Mouse (Mus musculus) adrenal gland, adult 18-20 months (tissue): ENCODE measurements around the gene Fance. TPM values are rescaled to one million over a fixed set of nuclear protein-coding genes. Genes with fewer than 3 reads are reported as not detected.
A peak's percentile ranks its signal among the peaks of the same experiment; 100 is the strongest.

Source experiments
- DNase-seq, 2 experiments: peaks; one replicate each; pipeline ENCODE4 v3.0.0; 2021 to 2022; ENCODE audit warnings: low spot score in 2 of 2
- total RNA-seq, 2 experiments: library from RNA; stranded (reverse); gene quantifications; 1 replicate in 1 of 2; 2 replicates in 1 of 2; pipeline ENCODE4 v1.2.3; 2021

Fance gene
- total RNA-seq, 2 experiments from 2014 or later = 18.2 to 23.7 TPM

DNA sequence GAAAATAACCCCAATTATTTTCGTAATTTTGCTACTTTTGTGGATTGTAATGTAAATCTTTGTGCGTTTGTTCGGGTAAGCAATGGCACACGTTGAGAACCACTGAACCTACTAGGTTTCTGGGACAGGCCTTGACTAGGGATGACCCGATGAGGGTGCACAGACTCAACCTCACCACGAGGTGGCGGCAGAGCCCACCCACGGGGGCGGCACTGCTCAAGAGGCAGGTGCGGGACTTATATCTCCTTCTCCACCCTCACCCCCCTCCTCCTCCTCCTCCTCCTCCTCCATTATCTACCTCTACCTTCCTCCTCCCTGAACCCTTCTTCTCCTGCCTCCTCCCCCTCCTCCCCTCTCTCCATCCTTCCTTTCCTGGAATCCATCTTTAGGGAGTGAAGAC is 60.5 kb downstream of the Fance start:
- DNase-seq = peak; percentile 44 to 67

DNA sequence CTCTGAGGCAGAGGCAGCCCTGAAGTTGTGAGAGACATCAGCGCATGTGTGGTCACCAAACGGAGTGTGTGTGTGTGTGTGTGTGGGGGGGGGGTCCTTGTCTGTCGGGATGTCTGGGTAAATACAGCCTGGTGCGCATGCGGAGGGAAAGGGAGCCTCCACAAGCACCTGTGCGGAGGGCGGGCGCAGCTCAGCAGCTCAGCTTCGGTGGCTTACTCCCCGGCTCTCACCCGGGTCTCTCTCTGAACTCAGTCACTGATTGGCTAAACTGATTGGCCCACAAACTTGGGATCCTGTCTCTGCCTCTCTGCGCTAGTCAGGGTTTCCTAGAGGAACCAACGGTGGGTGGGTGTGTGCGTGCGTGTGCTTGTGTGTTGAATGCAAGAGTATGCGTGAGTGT is 61.2 kb downstream of the Fance start:
- DNase-seq = no peak

DNA sequence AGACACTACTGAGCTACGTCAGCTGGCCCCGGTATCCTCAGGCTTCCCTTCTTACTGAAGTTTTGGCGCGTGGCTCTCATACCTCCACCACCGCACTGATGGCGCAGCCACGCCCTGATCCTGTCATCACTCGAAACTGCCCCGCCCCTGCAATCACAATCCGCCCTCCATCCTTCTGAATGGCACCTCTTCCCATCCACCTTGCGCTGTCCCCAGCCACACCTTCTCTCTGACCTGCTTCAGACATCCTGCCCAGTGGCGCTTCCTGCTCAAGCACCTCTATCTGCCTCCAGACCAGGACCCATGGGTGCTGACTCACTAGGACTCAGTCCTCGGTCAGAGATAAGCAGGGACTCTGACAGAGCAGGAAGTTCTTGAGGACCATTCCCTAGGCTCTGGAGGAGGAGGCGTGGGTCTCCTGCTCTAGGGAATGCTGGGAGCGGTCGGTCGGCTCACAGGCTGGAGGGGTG is 62.3 kb downstream of the Fance start:
- no peak for DNase-seq

Other genes starting within 250 kb of the Fance start
- gene Tcp11, start 232.9 kb upstream of the Fance start, total RNA-seq = not detected
- gene Scube3, start 171.4 kb upstream of the Fance start, total RNA-seq = 1 to 10 TPM; 4.8 to 9.3 TPM
- gene Zfp523, start 136.4 kb upstream of the Fance start, total RNA-seq = 10 to 100 TPM; 36.1 to 36.5 TPM
- gene Def6, start 105.7 kb upstream of the Fance start, total RNA-seq = 1 to 10 TPM; 1.2 to 1.3 TPM
- gene Ppard, start 80.8 kb upstream of the Fance start, total RNA-seq = 10 to 100 TPM; 70.6 to 70.7 TPM
- gene Rpl10a, start 15.0 kb downstream of the Fance start, total RNA-seq = 100 to 1,000 TPM; 760 to 827 TPM
- 1 to 10 TPM; 7.4 to 8.5 TPM for gene Tead3, start 37.3 kb downstream of the Fance start, total RNA-seq
- not detected for gene Tulp1, start 51.7 kb downstream of the Fance start, total RNA-seq
- 100 to 1,000 TPM; 111 to 112 TPM for gene Fkbp5, start 204.0 kb downstream of the Fance start, total RNA-seq
- gene Armc12, start 217.3 kb downstream of the Fance start, total RNA-seq = not detected
- gene Clpsl2, start 235.9 kb downstream of the Fance start, total RNA-seq = not detected
- gene Clps, start 247.2 kb downstream of the Fance start, total RNA-seq = not detected